ENCODE assay signal across 9 mouse cellular contexts in the genomic region with DNA sequence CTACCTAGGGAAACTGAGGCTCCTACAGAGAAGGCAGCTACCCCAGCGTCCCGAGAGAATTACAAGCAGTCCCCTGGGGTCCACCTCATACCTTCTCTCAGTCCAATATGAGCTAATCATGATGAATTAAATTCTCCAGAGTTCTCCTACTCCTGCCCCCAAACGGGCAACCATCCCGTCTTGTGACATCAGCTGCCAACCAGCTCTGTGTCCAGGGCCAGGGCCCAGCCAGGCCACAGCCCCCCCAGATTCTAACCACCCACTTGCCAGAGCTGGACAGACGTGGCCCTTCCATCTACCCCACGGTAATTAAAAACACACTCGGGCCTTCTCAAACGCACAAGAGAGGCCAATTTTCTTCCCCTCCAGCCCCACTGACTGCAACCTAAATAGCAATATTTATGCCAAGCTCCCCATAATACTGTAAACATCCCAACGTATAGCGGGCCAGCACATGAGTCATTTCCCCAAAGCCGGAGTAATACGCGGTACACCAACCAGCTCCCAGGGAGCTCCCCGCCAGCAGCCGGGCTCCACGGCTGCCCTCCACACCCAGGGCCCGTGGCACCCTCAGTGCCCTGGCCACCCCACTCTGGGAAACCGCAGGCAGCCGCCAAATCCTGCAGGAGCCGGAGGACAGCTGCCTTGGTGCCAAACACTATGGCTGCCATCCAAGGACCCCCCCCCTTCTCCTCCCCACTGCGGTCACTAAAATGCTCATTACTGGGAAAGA. TPM values are rescaled to one million over a fixed set of nuclear protein-coding genes. Genes with fewer than 3 reads are reported as not detected.
DNase-seq lines count a peak whose midpoint lies in the region; ATAC-seq and TF ChIP-seq lines count a peak whose summit lies in the region.
"Had no signal": no experiment of that assay in that cellular context is flagged by ENCODE, and none has a peak within 500 bp of the region (broad histone marks: within the 10 kb centered on the region; RNA-seq: fewer than 3 reads in every experiment).

No protein-coding gene starts in this region.

- no peak for TF ChIP-seq CTCF in intestine, postnatal 0 days (IDR thresholded peaks at IDR 0.05; ENCODE audit: low read depth)
- no peak for TF ChIP-seq CTCF in stomach, postnatal 0 days (IDR thresholded peaks at IDR 0.05; ENCODE audit: low read depth)

- no peak for ATAC-seq in cerebellum, adult (ENCODE audit: insufficient number of reproducible peaks, low FRiP score, low TSS enrichment)
- ATAC-seq in neural tube, embryonic 11.5 days (ENCODE audit: insufficient read depth, low FRiP score, low TSS enrichment): no peak
- no peak for ATAC-seq in intestine, postnatal 0 days
- ATAC-seq in stomach, postnatal 0 days (ENCODE audit: low FRiP score, low TSS enrichment): no peak

- H3K27me3 ChIP-seq in neural tube, embryonic 11.5 days (ENCODE audit: control insufficient read depth, insufficient read depth, low read length): no peaks in the 10 kb centered on the region
- no peaks in the 10 kb centered on the region for H3K27me3 ChIP-seq in intestine, postnatal 0 days (replicated peaks; ENCODE audit: control insufficient read depth, insufficient read depth, low read length)
- no peaks in the 10 kb centered on the region for H3K27me3 ChIP-seq in stomach, postnatal 0 days (ENCODE audit: control insufficient read depth, insufficient read depth, low read length)

- peak; percentile 51 to 54 for DNase-seq in cerebellum, adult 18-20 months
- DNase-seq in neural tube, embryonic 11.5 days (ENCODE audit: low spot score): no peak
- no peak for DNase-seq in neural tube, embryonic 10.5 days (ENCODE audit: extremely low spot score, low spot score)
- DNase-seq in stomach, postnatal 0 days (ENCODE audit: low spot score): no peak
- no peak for DNase-seq in spleen, adult 12 weeks (ENCODE audit: low spot score)
- no peak for DNase-seq in testis, postnatal 10 days (ENCODE audit: low spot score)
- DNase-seq: right cerebral cortex, postnatal 14 days had no signal

- no peak overlapping the region for H3K27ac ChIP-seq in neural tube, embryonic 11.5 days (ENCODE audit: low read depth, low read length)
- no peak overlapping the region; the same call in 1 of the 2 replicates for H3K27ac ChIP-seq in intestine, postnatal 0 days (ENCODE audit: low read depth, low read length)
- H3K27ac ChIP-seq in stomach, postnatal 0 days (replicated peaks): no peak overlapping the region

- no peaks in the 10 kb centered on the region for H3K9me3 ChIP-seq in neural tube, embryonic 11.5 days (ENCODE audit: control insufficient read depth, low read length)
- H3K9me3 ChIP-seq in intestine, postnatal 0 days (ENCODE audit: control insufficient read depth): no peaks in the 10 kb centered on the region
- H3K9me3 ChIP-seq in stomach, postnatal 0 days (ENCODE audit: control insufficient read depth, low read length): no peaks in the 10 kb centered on the region

- no peak for TF ChIP-seq EP300 in stomach, postnatal 0 days (optimal IDR thresholded peaks at IDR 0.05)

- peak overlapping the region; percentile 97 for H3K9ac ChIP-seq in neural tube, embryonic 11.5 days (ENCODE audit: low read length)
- H3K9ac ChIP-seq in intestine, postnatal 0 days (ENCODE audit: low read depth, low read length): 0 out of 2 replicates have a peak overlapping the region, but pooled peaks have one; percentile 7
- no peak overlapping the region for H3K9ac ChIP-seq in stomach, postnatal 0 days (ENCODE audit: low read length)

- peak overlapping the region; percentile 94 for H3K4me2 ChIP-seq in neural tube, embryonic 11.5 days (ENCODE audit: low read depth)
- peak overlapping the region; percentile 98 for H3K4me2 ChIP-seq in intestine, postnatal 0 days (replicated peaks; ENCODE audit: low read depth)
- H3K4me2 ChIP-seq in stomach, postnatal 0 days (replicated peaks; ENCODE audit: low read depth): peak overlapping the region; percentile 96

- peaks cover 50% of the 10 kb centered on the region for H3K4me1 ChIP-seq in neural tube, embryonic 11.5 days (ENCODE audit: control insufficient read depth, insufficient read depth, low read length)
- peaks cover 4% of the 10 kb centered on the region for H3K4me1 ChIP-seq in intestine, postnatal 0 days (replicated peaks; ENCODE audit: control insufficient read depth, insufficient read depth, low read length)
- H3K4me1 ChIP-seq in stomach, postnatal 0 days (replicated peaks; ENCODE audit: control insufficient read depth, insufficient read depth): peaks cover 4% of the 10 kb centered on the region

- peak overlapping the region; percentile 97 for H3K4me3 ChIP-seq in neural tube, embryonic 11.5 days (ENCODE audit: low read depth, low read length)
- peak overlapping the region; percentile 73 for H3K4me3 ChIP-seq in intestine, postnatal 0 days (ENCODE audit: low read depth, low read length)
- H3K4me3 ChIP-seq in stomach, postnatal 0 days (ENCODE audit: low read depth, low read length): peak overlapping the region; percentile 18; the same call in 1 of the 2 replicates

- WGBS in neural tube, embryonic 11.5 days: 73% methylated on average over 21 of the region's 21 CpGs
- 49% methylated on average over 21 of the region's 21 CpGs for WGBS in intestine, postnatal 0 days
- WGBS in stomach, postnatal 0 days: 41% methylated on average over 21 of the region's 21 CpGs

- H3K36me3 ChIP-seq in neural tube, embryonic 11.5 days (ENCODE audit: control insufficient read depth, insufficient read depth, low read length): no peaks in the 10 kb centered on the region
- no peaks in the 10 kb centered on the region for H3K36me3 ChIP-seq in intestine, postnatal 0 days (ENCODE audit: control insufficient read depth, insufficient read depth)
- H3K36me3 ChIP-seq in stomach, postnatal 0 days (ENCODE audit: control insufficient read depth, insufficient read depth, low read length): no peaks in the 10 kb centered on the region

RNA-seq across cellular contexts. Expression of gene Ephb2, which starts 2.0 kb away (rescaled TPM):
- 20.4 and 21.0 TPM in 2 replicates for polyA plus RNA-seq in neural tube, embryonic 11.5 days (2014; fragmentation: Nextera tagmentation; extraction: Ambion mirVana)
- 5.7 TPM in 2 replicates for polyA plus RNA-seq in intestine, postnatal 0 days (2015; fragmentation: Nextera tagmentation; extraction: Ambion mirVana)
- polyA plus RNA-seq in stomach, postnatal 0 days (2015; fragmentation: Nextera tagmentation; extraction: Ambion mirVana): 2.3 and 2.5 TPM in 2 replicates

RNA-seq across cellular contexts. Expression of gene C1qb, which starts 52.2 kb away (rescaled TPM):
- polyA plus RNA-seq in neural tube, embryonic 11.5 days (2014; fragmentation: Nextera tagmentation; extraction: Ambion mirVana): 24.2 and 27.3 TPM in 2 replicates
- 67.7 and 71.4 TPM in 2 replicates for polyA plus RNA-seq in intestine, postnatal 0 days (2015; fragmentation: Nextera tagmentation; extraction: Ambion mirVana)
- polyA plus RNA-seq in stomach, postnatal 0 days (2015; fragmentation: Nextera tagmentation; extraction: Ambion mirVana): 79.6 and 80.6 TPM in 2 replicates

RNA-seq across cellular contexts. Expression of gene C1qc, which starts 59.1 kb away (rescaled TPM):
- polyA plus RNA-seq in neural tube, embryonic 11.5 days (2014; fragmentation: Nextera tagmentation; extraction: Ambion mirVana): 12.3 and 13.3 TPM in 2 replicates
- 42.5 and 42.9 TPM in 2 replicates for polyA plus RNA-seq in intestine, postnatal 0 days (2015; fragmentation: Nextera tagmentation; extraction: Ambion mirVana)
- polyA plus RNA-seq in stomach, postnatal 0 days (2015; fragmentation: Nextera tagmentation; extraction: Ambion mirVana): 48.6 and 49.4 TPM in 2 replicates

Comparison
In these comparisons a context has a peak if more than half of its experiments do, and no peak if none do; other contexts are left out.
1. DNase-seq: peak in cerebellum, adult 18-20 months (2 of 2); none in neural tube, embryonic 11.5 days (single experiment), neural tube, embryonic 10.5 days (single experiment), stomach, postnatal 0 days (single experiment), spleen, adult 12 weeks (single experiment) and testis, postnatal 10 days (single experiment).
2. H3K4me3 ChIP-seq: peak in every context shown above with its lines; median percentile 97 in neural tube, embryonic 11.5 days; 73 in intestine, postnatal 0 days; 18 in stomach, postnatal 0 days.
3. Peak in every context shown above with its lines, with median percentiles within 50 percentile points of each other: H3K4me2 ChIP-seq.